Mouse (Mus musculus): ENCODE data around the gene Efcab5. TPM values are rescaled to one million over a fixed set of nuclear protein-coding genes. Genes with fewer than 3 reads are reported as not detected.

Efcab5 gene
- not detected for polyA plus RNA-seq (2015; fragmentation: Illumina TruSeq; extraction: RNeasy Lipid Tissue Mini Kit (QIAGEN cat#74804); ENCODE audit: insufficient read depth, low read depth, low replicate concordance)

GRCm38 (mm10) chr11:77188868-77189267 lies at the start of gene Efcab5:
Efcab5 (minus strand) TSS chr11:77188968.

GRCm38 (mm10) chr11:77215951-77216760 lies 27.4 kb upstream of the Efcab5 start, which contains the start of gene Ssh2:
Ssh2 (plus strand) TSS chr11:77216287.

GRCm38 (mm10) chr11:77078273-77079134 lies 110.3 kb downstream of the Efcab5 start, which contains the start of gene Nsrp1:
Nsrp1 (minus strand) TSS chr11:77078435.

Other genes starting within 250 kb of the Efcab5 start
- 0.59 TPM for gene Slc6a4, start 190.4 kb downstream of the Efcab5 start, polyA plus RNA-seq (2015; fragmentation: Illumina TruSeq; extraction: RNeasy Lipid Tissue Mini Kit (QIAGEN cat#74804); ENCODE audit: insufficient read depth, low read depth, low replicate concordance)
- 5.5 TPM for gene Nsrp1, start 110.5 kb downstream of the Efcab5 start, polyA plus RNA-seq (2015; fragmentation: Illumina TruSeq; extraction: RNeasy Lipid Tissue Mini Kit (QIAGEN cat#74804); ENCODE audit: insufficient read depth, low read depth, low replicate concordance)
- 3.8 TPM for gene Ssh2, start 27.3 kb upstream of the Efcab5 start, polyA plus RNA-seq (2015; fragmentation: Illumina TruSeq; extraction: RNeasy Lipid Tissue Mini Kit (QIAGEN cat#74804); ENCODE audit: insufficient read depth, low read depth, low replicate concordance)

All from pancreas, adult 10 weeks (tissue).